Mouse (Mus musculus): ENCODE results near the gene Vars. TPM values are rescaled to one million over a fixed set of nuclear protein-coding genes. Genes with fewer than 3 reads are reported as not detected.

Gene Vars
- total and polyA plus RNA-seq, 3 experiments, result 90.3 to 280 (median 277) TPM

DNA sequence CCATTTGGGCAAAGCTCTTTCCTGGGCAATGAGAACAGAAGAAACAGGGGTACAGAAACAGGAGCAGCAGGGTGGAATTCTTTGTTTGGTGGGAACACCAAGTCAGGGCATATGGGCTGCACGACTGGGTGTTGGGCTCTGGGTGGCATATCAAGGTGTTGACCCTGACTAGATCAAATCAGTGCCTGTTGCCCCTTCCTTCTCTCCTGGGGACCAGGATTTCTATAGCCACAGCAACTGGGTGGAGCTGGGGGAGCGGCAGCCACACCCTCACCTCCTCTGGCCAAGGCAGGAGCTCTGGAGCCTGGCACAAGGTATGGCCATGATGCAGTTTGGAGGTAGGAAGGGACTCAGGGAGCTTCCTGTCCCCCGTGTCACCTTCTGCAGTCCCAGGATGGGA lies 17.4 kb downstream of the Vars start:
- no peak overlapping the region for H3K4me3 ChIP-seq (replicated peaks in 1 of 3; ENCODE audit: low read depth in 2 of 3, low read length in 2 of 3, poor library complexity in 1 of 3)
- TF ChIP-seq IRF4 (IDR thresholded peaks at IDR 0.05; ENCODE audit: low read depth, low read length) (no peak), CTCF (conservative IDR thresholded peaks at IDR 0.05 in 1 of 2, IDR thresholded peaks at IDR 0.05 in 1 of 2; ENCODE audit: low read depth in 2 of 2, low read length in 2 of 2) (no peak), POLR2A (IDR thresholded peaks at IDR 0.05; ENCODE audit: low read depth, low read length) (no peak), POLR2AphosphoS2 (IDR thresholded peaks at IDR 0.05; ENCODE audit: low read depth, low read length) (no peak), MAZ (IDR thresholded peaks at IDR 0.05; ENCODE audit: low read depth, low read length) (no peak), MXI1 (IDR thresholded peaks at IDR 0.05; ENCODE audit: low read depth, low read length) (no peak), GABPA (IDR thresholded peaks at IDR 0.05; ENCODE audit: insufficient replicate concordance, low read depth, low read length) (no peak)
- in situ Hi-C loops (cut with MboI; ENCODE audit: low pct_ligation_motif_present, low pct_unique_long_range_greater_than_20kb, low sequenced_read_pairs), result loop anchor here (10.0 kb wide), 1 partner anchor 217 kb away; the partner anchor contains the start of genes Atp6v1g2 and Nfkbil1
- H3K27me3 ChIP-seq (replicated peaks), result no peaks in the 10 kb centered on the region
- dilution Hi-C loops (cut with MboI; ENCODE audit: extremely low pct_ligation_motif_present, extremely low pct_unique_long_range_greater_than_20kb, low sequenced_read_pairs), result no loop called here
- no peak for DNase-seq (ENCODE audit: extremely low read depth)
- no peak overlapping the region for H3K9ac ChIP-seq (ENCODE audit: insufficient read depth, low read depth)
- H3K4me1 ChIP-seq (ENCODE audit: control insufficient read depth in 1 of 2, insufficient read depth in 2 of 2), result peaks cover 0 to 12% of the 10 kb centered on the region in 2 experiments; a peak in 2 of 4 replicates
- H3K27ac ChIP-seq (ENCODE audit: insufficient read depth, low read depth), result no peak overlapping the region
- peaks cover 34 to 74% of the 10 kb centered on the region in 2 experiments for H3K36me3 ChIP-seq (replicated peaks in 1 of 2; ENCODE audit: control insufficient read depth in 1 of 2, insufficient read depth in 1 of 2, low read length in 1 of 2)
- H3K4me2 ChIP-seq (ENCODE audit: insufficient read depth, low read depth, poor library complexity, severe bottlenecking), result no peak overlapping the region
- no peaks in the 10 kb centered on the region for H3K9me3 ChIP-seq (replicated peaks; ENCODE audit: low read length)
- no peaks in the 10 kb centered on the region for H3K79me2 ChIP-seq (replicated peaks; ENCODE audit: control insufficient read depth, extremely low read depth, insufficient read depth, poor library complexity, severe bottlenecking)

DNA sequence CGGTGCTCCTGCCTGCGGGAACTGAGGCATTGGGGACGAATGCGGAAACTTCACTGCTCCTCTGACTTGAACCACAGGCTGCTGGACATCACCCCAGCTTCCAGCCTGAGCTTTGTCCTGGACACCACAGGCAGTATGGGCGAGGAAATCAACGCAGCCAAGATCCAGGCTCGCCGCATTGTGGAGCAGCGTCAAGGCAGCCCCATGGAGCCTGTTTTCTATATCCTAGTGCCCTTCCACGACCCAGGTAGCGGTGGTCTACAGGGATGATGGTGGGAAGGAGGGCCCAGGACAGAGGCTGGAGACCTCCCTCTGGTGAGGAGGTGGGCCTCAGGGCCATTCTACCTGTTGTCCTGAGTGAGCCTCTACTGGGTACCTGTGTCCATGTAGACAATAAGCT lies 19.1 kb downstream of the Vars start:
- H3K4me1 ChIP-seq (ENCODE audit: control insufficient read depth in 1 of 2, insufficient read depth in 2 of 2), result peaks cover 4 to 29% of the 10 kb centered on the region in 2 experiments
- peaks cover 17 to 73% of the 10 kb centered on the region in 2 experiments for H3K36me3 ChIP-seq (replicated peaks in 1 of 2; ENCODE audit: control insufficient read depth in 1 of 2, insufficient read depth in 1 of 2, low read length in 1 of 2)
- in situ Hi-C loops (cut with MboI; ENCODE audit: low pct_ligation_motif_present, low pct_unique_long_range_greater_than_20kb, low sequenced_read_pairs), result loop anchor here (5.0 to 10.0 kb wide), 3 partner anchors 47 to 215 kb away; partner anchors contain the start of genes Atp6v1g2, Ly6g5b, Ly6g6c and Mpig6b
- H3K27me3 ChIP-seq (replicated peaks), result no peaks in the 10 kb centered on the region
- dilution Hi-C loops (cut with MboI; ENCODE audit: extremely low pct_ligation_motif_present, extremely low pct_unique_long_range_greater_than_20kb, low sequenced_read_pairs), result no loop called here
- DNase-seq (ENCODE audit: extremely low read depth), result no peak
- H3K9ac ChIP-seq (ENCODE audit: insufficient read depth, low read depth), result no peak overlapping the region
- H3K4me3 ChIP-seq (replicated peaks in 1 of 3; ENCODE audit: low read depth in 2 of 3, low read length in 2 of 3, poor library complexity in 1 of 3), result no peak overlapping the region
- TF ChIP-seq RAD21 (IDR thresholded peaks at IDR 0.05; ENCODE audit: low read depth, low read length), result no peak
- no peak for TF ChIP-seq KAT2A (IDR thresholded peaks at IDR 0.05; ENCODE audit: insufficient replicate concordance, low read length)
- no peak for TF ChIP-seq MAZ (IDR thresholded peaks at IDR 0.05; ENCODE audit: low read depth, low read length)
- no peak for TF ChIP-seq EP300 (IDR thresholded peaks at IDR 0.05; ENCODE audit: low read length)
- TF ChIP-seq POLR2AphosphoS2 (IDR thresholded peaks at IDR 0.05; ENCODE audit: low read depth, low read length), result no peak
- no peak for TF ChIP-seq GABPA (IDR thresholded peaks at IDR 0.05; ENCODE audit: insufficient replicate concordance, low read depth, low read length)
- TF ChIP-seq UBTF (IDR thresholded peaks at IDR 0.05; ENCODE audit: low read depth, low read length), result no peak
- TF ChIP-seq TCF12 (IDR thresholded peaks at IDR 0.05; ENCODE audit: low read depth, low read length), result no peak
- no peak for TF ChIP-seq BHLHE40 (IDR thresholded peaks at IDR 0.05; ENCODE audit: low read depth, low read length)
- no peak for TF ChIP-seq ZC3H11A (IDR thresholded peaks at IDR 0.05; ENCODE audit: low read depth, low read length)
- TF ChIP-seq ELF1 (IDR thresholded peaks at IDR 0.05; ENCODE audit: low read depth, low read length), result no peak
- no peak for TF ChIP-seq MYC (IDR thresholded peaks at IDR 0.05; ENCODE audit: low read depth, low read length)
- no peak for TF ChIP-seq NRF1 (IDR thresholded peaks at IDR 0.05; ENCODE audit: low read depth, low read length)
- no peak for TF ChIP-seq ZMIZ1 (IDR thresholded peaks at IDR 0.05; ENCODE audit: low read depth, low read length)
- TF ChIP-seq SIN3A (IDR thresholded peaks at IDR 0.05; ENCODE audit: low read length), result no peak
- no peak for TF ChIP-seq USF1 (IDR thresholded peaks at IDR 0.05; ENCODE audit: low read depth, low read length)
- H3K4me2 ChIP-seq (ENCODE audit: insufficient read depth, low read depth, poor library complexity, severe bottlenecking), result no peak overlapping the region
- H3K27ac ChIP-seq (ENCODE audit: insufficient read depth, low read depth), result no peak overlapping the region
- no peaks in the 10 kb centered on the region for H3K79me2 ChIP-seq (replicated peaks; ENCODE audit: control insufficient read depth, extremely low read depth, insufficient read depth, poor library complexity, severe bottlenecking)
- H3K9me3 ChIP-seq (replicated peaks; ENCODE audit: low read length), result no peaks in the 10 kb centered on the region
